Mouse (Mus musculus) hindbrain, postnatal 0 days (tissue): ENCODE data around the gene Sec24c. TPM values are rescaled to one million over a fixed set of nuclear protein-coding genes. Genes with fewer than 3 reads are reported as not detected.
A peak's percentile ranks its signal among the peaks of the same experiment; 100 is the strongest.

ENCODE experiments used
- ATAC-seq: fragments of 200-750 bp; cut with Nextera tagmentation; 2 replicates; pipeline ENCODE4 v1.8.0; 2017; ENCODE audit warnings: mild to moderate bottlenecking, moderate TSS enrichment, moderate library complexity
- DNase-seq: peaks from one replicate; pipeline ENCODE4 v3.0.0-alpha.2; 2015; ENCODE audit warnings: low spot score
- H3K27ac ChIP-seq: fragments of 300-500 bp; sonication (generic); 2 replicates; pipeline ENCODE4 v1.5.1; 2014; ENCODE audit warnings: mild to moderate bottlenecking
- H3K27me3 ChIP-seq: fragments of 300-500 bp; sonication (generic); 2 replicates; pipeline ENCODE4 v1.6.1; 2014; ENCODE audit warnings: low read length, mixed read lengths; ENCODE audit not compliant: insufficient read depth
- H3K36me3 ChIP-seq: fragments of 300-500 bp; sonication (generic); 2 replicates; pipeline ENCODE4 v1.6.1; 2014; ENCODE audit warnings: low read length, mixed read lengths; ENCODE audit not compliant: insufficient read depth
- H3K4me1 ChIP-seq: fragments of 300-500 bp; sonication (generic); 2 replicates; pipeline ENCODE4 v1.6.1; 2014; ENCODE audit warnings: antibody characterized with exemption, low read length, mixed read lengths; ENCODE audit not compliant: insufficient read depth
- H3K4me2 ChIP-seq: fragments of 300-500 bp; sonication (generic); 2 replicates; pipeline ENCODE4 v1.6.1; 2014; ENCODE audit warnings: low read depth, mild to moderate bottlenecking, low read length, moderate library complexity, mixed read lengths
- H3K4me3 ChIP-seq: fragments of 300-500 bp; sonication (generic); 2 replicates; pipeline ENCODE4 v1.5.1; 2014; ENCODE audit warnings: low read length
- H3K9ac ChIP-seq: fragments of 300-500 bp; sonication (generic); replicated peaks from 2 replicates; pipeline ENCODE4 v1.6.1; 2014; ENCODE audit warnings: mild to moderate bottlenecking, low read length, moderate library complexity, mixed read lengths
- H3K9me3 ChIP-seq: fragments of 300-500 bp; sonication (generic); 2 replicates; pipeline ENCODE4 v1.6.1; 2016; ENCODE audit warnings: low read length, mixed read lengths
- CTCF ChIP-seq: IDR thresholded peaks from 2 replicates; pipeline ENCODE4 v1.5.1; 2016; ENCODE audit warnings: antibody characterized with exemption, control low read depth, low read depth
- WGBS: fragments of 180-500 bp; shearing (Covaris S2); extraction: QIAGEN DNeasy Blood & Tissue Kit; methylation state at CpG from one replicate; pipeline ENCODE4 v1.1.7; 2014; 5-methylcytosine and 5-hydroxymethylcytosine counted together
- polyA plus RNA-seq: library from polyadenylated mRNA; unstranded; fragments of >200 nt; fragmentation: Nextera tagmentation; extraction: Ambion mirVana; gene quantifications from 2 replicates; pipeline ENCODE4 v1.2.1, GENCODE M21; 2015
- total RNA-seq: library from RNA; depleted of rRNA; stranded (reverse); fragments of >200 nt; gene quantifications from 2 replicates; pipeline ENCODE4 v1.2.3, GENCODE M21; 2014

Gene Sec24c
- total and polyA plus RNA-seq, 2 experiments from 2014 or later: 58.7 to 166 TPM

GRCm38 (mm10) chr14:20658902-20659301 lies 15.2 kb upstream of the Sec24c start:
- Histone ChIP-seq H3K4me1 (peaks cover 13% of the 10 kb centered on the region; the same call in 1 of the 2 replicates), H3K27ac (no peak overlapping the region), H3K9ac (no peak overlapping the region), H3K27me3 (no peaks in the 10 kb centered on the region), H3K9me3 (no peaks in the 10 kb centered on the region), H3K4me3 (no peak overlapping the region), H3K4me2 (no peak overlapping the region), H3K36me3 (no peaks in the 10 kb centered on the region)
- DNase-seq (no peak), ATAC-seq (no peak)
- WGBS: 92% methylated on average over 6 of the region's 6 CpGs
- TF ChIP-seq CTCF: no peak

DNA sequence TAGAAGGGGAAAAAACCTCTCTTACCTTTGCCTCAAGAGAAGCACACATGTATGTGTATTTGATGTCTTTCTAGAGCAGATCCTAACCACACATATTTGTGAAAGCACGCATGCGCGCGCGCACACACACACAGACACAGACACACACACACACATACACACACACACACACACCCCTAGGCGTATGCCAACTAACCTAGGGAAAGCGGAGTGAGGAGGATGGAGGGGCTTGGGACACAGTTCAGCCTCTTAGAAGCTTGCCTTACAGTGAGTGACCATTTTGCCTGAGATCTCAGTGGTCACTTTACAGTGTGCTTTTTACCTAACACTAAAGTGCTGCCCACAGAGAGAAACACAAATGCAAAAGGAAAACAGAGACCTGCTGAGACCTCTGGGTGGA lies 14.4 kb upstream of the Sec24c start:
- no peak for TF ChIP-seq CTCF
- no peaks in the 10 kb centered on the region for H3K9me3 ChIP-seq
- H3K9ac ChIP-seq: no peak overlapping the region
- DNase-seq (no peak), ATAC-seq (no peak)
- H3K27me3 ChIP-seq: no peaks in the 10 kb centered on the region
- peaks cover 13% of the 10 kb centered on the region; the same call in 1 of the 2 replicates for H3K4me1 ChIP-seq
- no peak overlapping the region for H3K27ac ChIP-seq
- H3K4me2 ChIP-seq: no peak overlapping the region
- WGBS: 98% methylated on average over 7 of the region's 7 CpGs
- H3K4me3 ChIP-seq: no peak overlapping the region
- no peaks in the 10 kb centered on the region for H3K36me3 ChIP-seq

DNA sequence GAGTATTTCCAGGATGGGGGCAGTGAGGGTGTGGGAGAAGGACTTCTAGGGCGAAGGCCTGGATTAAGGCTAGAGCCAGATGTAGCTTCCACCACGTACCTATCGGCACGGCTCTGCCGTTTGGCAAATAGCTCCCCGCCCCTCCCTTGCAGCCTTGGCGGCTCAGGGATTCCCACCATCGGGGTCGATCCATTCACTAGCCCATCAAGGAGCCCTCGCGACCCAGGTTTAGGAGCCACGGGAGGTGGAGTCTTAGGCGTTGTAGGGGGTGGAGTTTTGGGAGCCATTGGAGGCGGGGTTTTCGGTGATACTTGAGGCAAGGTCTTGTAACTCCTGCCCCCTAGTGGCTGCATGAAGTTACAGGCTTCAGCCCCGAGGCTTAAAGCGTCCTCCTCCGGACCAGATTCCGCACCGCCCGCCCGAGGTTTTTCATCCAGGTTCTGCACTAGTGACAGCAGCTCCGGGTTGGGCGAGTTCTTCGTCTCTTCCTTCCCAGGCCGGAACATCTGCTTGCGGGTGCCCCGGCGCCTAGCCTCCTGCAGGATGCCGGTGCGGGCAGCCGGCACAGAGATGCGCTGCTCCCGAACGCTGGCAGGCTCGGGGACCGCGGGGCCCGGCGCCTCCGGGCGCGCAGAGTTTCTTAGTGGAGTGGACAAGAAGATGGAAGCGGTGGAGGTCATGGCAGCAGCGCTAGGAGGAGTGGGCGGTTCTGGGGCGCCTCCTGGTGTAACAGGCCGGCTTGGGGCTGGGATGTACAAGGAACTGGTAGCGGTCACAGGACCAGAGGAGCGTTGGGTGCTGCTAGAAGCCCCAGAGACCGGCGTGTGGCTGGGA lies 13.1 kb upstream of the Sec24c start:
- peak overlapping the region; percentile 72 for H3K4me2 ChIP-seq
- H3K27ac ChIP-seq: peak overlapping the region; percentile 93
- peak; percentile 93 for ATAC-seq
- no peaks in the 10 kb centered on the region for H3K9me3 ChIP-seq
- no peaks in the 10 kb centered on the region for H3K36me3 ChIP-seq
- DNase-seq: peak; percentile 99
- H3K9ac ChIP-seq: peak overlapping the region; percentile 79
- H3K4me1 ChIP-seq: peaks cover 13% of the 10 kb centered on the region; the same call in 1 of the 2 replicates
- 1% methylated on average over 52 of the region's 52 CpGs for WGBS
- H3K4me3 ChIP-seq: peak overlapping the region; percentile 57
- no peaks in the 10 kb centered on the region for H3K27me3 ChIP-seq
- peak; percentile 91 for TF ChIP-seq CTCF

DNA sequence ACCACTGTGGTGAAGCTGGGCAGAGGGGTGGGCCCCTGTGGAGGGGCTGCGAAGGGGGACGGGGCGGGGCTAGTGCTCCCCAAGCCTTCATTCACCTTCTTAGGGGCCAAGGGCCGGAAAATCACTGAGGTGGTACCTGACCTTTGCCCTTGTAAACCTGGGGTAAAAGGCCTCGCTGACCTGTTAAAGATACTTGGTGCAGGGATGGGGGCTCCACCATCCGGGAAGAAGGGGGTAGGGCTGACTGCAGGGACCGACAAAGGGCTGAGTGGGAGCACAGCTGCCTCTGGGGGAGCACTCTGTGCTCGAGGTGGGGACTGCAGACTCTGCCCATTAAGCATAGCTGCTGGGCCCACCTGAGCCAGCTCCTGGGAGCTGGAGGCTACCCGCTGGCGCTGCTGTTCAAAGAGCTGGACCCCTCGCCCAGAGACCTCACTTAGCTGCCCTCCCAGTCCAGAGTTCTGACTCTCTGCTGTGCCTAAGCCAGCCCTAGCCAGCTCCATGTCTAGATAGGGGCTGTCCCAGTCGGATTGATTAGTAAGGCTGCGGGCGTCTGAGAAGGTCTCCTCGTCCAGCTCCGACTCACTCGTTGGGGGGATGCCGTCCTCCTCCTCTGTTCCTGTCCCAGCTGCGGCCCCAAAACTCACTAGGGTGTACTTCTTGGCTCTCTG lies 12.3 kb upstream of the Sec24c start:
- peaks cover 13% of the 10 kb centered on the region; the same call in 1 of the 2 replicates for H3K4me1 ChIP-seq
- H3K4me2 ChIP-seq: peak overlapping the region; percentile 72
- no peaks in the 10 kb centered on the region for H3K36me3 ChIP-seq
- ATAC-seq (peak; percentile 68), DNase-seq (peak; percentile 38)
- WGBS: 6% methylated on average over 19 of the region's 19 CpGs
- H3K27me3 ChIP-seq: no peaks in the 10 kb centered on the region
- H3K9me3 ChIP-seq: no peaks in the 10 kb centered on the region
- TF ChIP-seq CTCF: peak; percentile 6; the same call in 1 of the 2 replicates
- H3K4me3 ChIP-seq: peak overlapping the region; percentile 57
- peak overlapping the region; percentile 93 for H3K27ac ChIP-seq
- peak overlapping the region; percentile 79 for H3K9ac ChIP-seq

DNA sequence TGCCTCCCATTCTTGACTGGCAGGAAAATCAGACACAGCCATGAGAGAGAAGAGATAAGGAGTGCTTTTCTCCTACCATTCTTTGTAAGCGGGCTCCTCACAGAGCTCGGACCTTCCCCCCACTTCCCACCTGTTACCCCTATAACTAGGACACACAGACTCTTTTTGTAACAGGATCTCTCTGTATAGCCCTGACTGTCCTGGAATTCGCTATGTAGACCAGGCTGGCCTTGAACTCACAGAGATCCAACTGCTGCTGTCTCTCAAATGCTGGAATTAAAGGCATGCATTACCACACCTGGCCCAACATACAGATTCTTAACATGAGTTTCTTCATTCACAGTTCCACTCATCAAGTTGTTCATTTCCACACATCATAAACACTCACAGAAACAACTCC lies 11.4 kb upstream of the Sec24c start:
- no peak for ATAC-seq
- no peak for DNase-seq
- Histone ChIP-seq H3K4me3 (no peak overlapping the region), H3K27me3 (no peaks in the 10 kb centered on the region), H3K9ac (no peak overlapping the region), H3K4me1 (peaks cover 13% of the 10 kb centered on the region; the same call in 1 of the 2 replicates), H3K4me2 (peak overlapping the region; percentile 72), H3K9me3 (no peaks in the 10 kb centered on the region), H3K27ac (peak overlapping the region; percentile 93; the same call in 1 of the 2 replicates), H3K36me3 (no peaks in the 10 kb centered on the region)
- TF ChIP-seq CTCF: no peak
- WGBS: 96% methylated on average over 3 of the region's 3 CpGs

DNA sequence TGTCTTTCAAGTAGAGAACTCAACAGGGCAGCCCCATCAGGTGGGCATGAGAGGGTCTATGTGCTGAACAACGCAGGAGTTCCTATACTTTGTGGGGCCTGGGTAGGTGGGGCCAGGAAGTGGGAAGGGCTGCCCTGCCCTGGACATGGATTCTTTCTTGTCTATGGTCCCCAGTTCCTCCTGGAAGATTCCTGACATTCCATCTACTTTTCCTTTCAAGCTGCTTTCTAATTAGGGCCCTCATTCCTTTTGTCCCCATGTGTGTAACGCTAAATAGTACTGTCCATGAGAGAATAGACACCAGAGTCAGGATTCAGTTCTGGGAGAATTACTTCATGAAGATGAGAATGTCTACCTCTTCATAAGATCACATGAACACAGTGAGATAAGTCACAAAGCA lies 10.5 kb upstream of the Sec24c start:
- Histone ChIP-seq H3K27me3 (no peaks in the 10 kb centered on the region), H3K9ac (no peak overlapping the region)
- no peak for ATAC-seq

More for the DNA sequence above, 10.5 kb upstream of the Sec24c start:
- H3K36me3 ChIP-seq: no peaks in the 10 kb centered on the region
- WGBS: 66% methylated on average over 2 of the region's 2 CpGs
- no peak for TF ChIP-seq CTCF
- H3K4me2 ChIP-seq: no peak overlapping the region
- no peak overlapping the region for H3K27ac ChIP-seq
- peaks cover 13% of the 10 kb centered on the region; the same call in 1 of the 2 replicates for H3K4me1 ChIP-seq
- no peak for DNase-seq
- H3K9me3 ChIP-seq: no peaks in the 10 kb centered on the region
- no peak overlapping the region for H3K4me3 ChIP-seq
